Mouse (Mus musculus) embryonic fibroblast, embryonic 13.5 days (primary cell): ENCODE results near the gene Zfp653. TPM values are rescaled to one million over a fixed set of nuclear protein-coding genes. Genes with fewer than 3 reads are reported as not detected.
"Not testable (repeated sequence)": the region's sequence is repeated elsewhere in the genome, so short reads cannot be mapped to it uniquely, and the experiment has no call there.

Experiments used
- H3K27ac ChIP-seq: 2 replicates; pipeline ENCODE4 v1.5.1; 2012; ENCODE audit warnings: low read length, control low read depth, inconsistent platforms; ENCODE audit not compliant: insufficient read depth
- H3K4me1 ChIP-seq: 2 replicates; pipeline ENCODE4 v1.6.1; 2011; ENCODE audit warnings: low read length; ENCODE audit not compliant: control insufficient read depth, insufficient read depth
- H3K4me3 ChIP-seq: 2 replicates; pipeline ENCODE4 v1.5.1; 2011; ENCODE audit warnings: mild to moderate bottlenecking, control low read depth, low read length; ENCODE audit not compliant: insufficient read depth
- CTCF ChIP-seq: IDR thresholded peaks from 2 replicates; pipeline ENCODE4 v1.5.1; 2011; ENCODE audit warnings: mild to moderate bottlenecking, control low read depth, low read length, moderate library complexity, borderline replicate concordance; ENCODE audit not compliant: insufficient read depth
- POLR2A ChIP-seq: IDR thresholded peaks from 2 replicates; pipeline ENCODE4 v1.6.1; 2011; ENCODE audit warnings: low read depth, mild to moderate bottlenecking, control low read depth, low read length, moderate library complexity
- polyA plus RNA-seq: library from polyadenylated mRNA; stranded (reverse); fragments of >200 nt; gene quantifications from 2 replicates; pipeline ENCODE4 v1.2.4, GENCODE M21; 2011; ENCODE audit warnings: low read depth; ENCODE audit not compliant: missing spikeins, insufficient read length

The Zfp653 gene
- polyA plus RNA-seq, 1 experiment: 4.4 TPM

GRCm38 (mm10) chr9:22095854-22096307 lies 24.7 kb upstream of the Zfp653 start:
- peak; percentile 31; the same call in 1 of the 2 replicates for TF ChIP-seq POLR2A
- TF ChIP-seq CTCF: peak; percentile 78
- Histone ChIP-seq H3K27ac (peak overlapping the region; percentile 24; the same call in 1 of the 2 replicates), H3K4me1 (no peaks in the 10 kb centered on the region), H3K4me3 (peak overlapping the region; percentile 1; the same call in 1 of the 2 replicates)

GRCm38 (mm10) chr9:22092746-22093145 lies 21.6 kb upstream of the Zfp653 start:
- TF ChIP-seq CTCF: no peak
- no peak for TF ChIP-seq POLR2A
- Histone ChIP-seq H3K27ac (no peak overlapping the region), H3K4me3 (no peak overlapping the region), H3K4me1 (0 out of 2 replicates have a peak, but pooled peaks cover 2% of the 10 kb centered on the region)

- TF ChIP-seq POLR2A (no peak), CTCF (no peak)
- Histone ChIP-seq H3K27ac (peak overlapping the region; percentile 30; the same call in 1 of the 2 replicates), H3K4me1 (0 out of 2 replicates have a peak, but pooled peaks cover 5% of the 10 kb centered on the region), H3K4me3 (no peak overlapping the region)
Measured at GRCm38 (mm10) chr9:22089986-22090385, 18.8 kb upstream of the Zfp653 start.

GRCm38 (mm10) chr9:22089281-22089680 lies 18.1 kb upstream of the Zfp653 start:
- Histone ChIP-seq H3K4me3 (no peak overlapping the region), H3K27ac (peak overlapping the region; percentile 27; the same call in 1 of the 2 replicates), H3K4me1 (0 out of 2 replicates have a peak, but pooled peaks cover 5% of the 10 kb centered on the region)
- no peak for TF ChIP-seq POLR2A
- TF ChIP-seq CTCF: no peak

GRCm38 (mm10) chr9:22087034-22087618 lies 15.9 kb upstream of the Zfp653 start:
- TF ChIP-seq CTCF: no peak
- TF ChIP-seq POLR2A: no peak
- Histone ChIP-seq H3K4me3 (no peak overlapping the region), H3K4me1 (0 out of 2 replicates have a peak, but pooled peaks cover 5% of the 10 kb centered on the region), H3K27ac (peak overlapping the region; percentile 89)

- no peak; the same call in 1 of the 2 replicates for TF ChIP-seq POLR2A
- TF ChIP-seq CTCF: no peak
- Histone ChIP-seq H3K4me3 (peak overlapping the region; percentile 62), H3K27ac (peak overlapping the region; percentile 86), H3K4me1 (0 out of 2 replicates have a peak, but pooled peaks cover 5% of the 10 kb centered on the region)
Measured at GRCm38 (mm10) chr9:22086012-22086411, 14.8 kb upstream of the Zfp653 start.

GRCm38 (mm10) chr9:22085022-22085834 lies 14.1 kb upstream of the Zfp653 start, which contains the start of gene Ecsit:
Gene Ecsit, minus strand, starts transcription at chr9:22085438.
- Histone ChIP-seq H3K4me3 (peak within 1 kb of the TSS; percentile 72), H3K4me1 (0 out of 2 replicates have a peak, but pooled peaks cover 4% of the 10 kb centered on the region), H3K27ac (peak within 1 kb of the TSS; percentile 86)
- TF ChIP-seq CTCF (no peak), POLR2A (peak; percentile 72)

- H3K27ac ChIP-seq: no peak overlapping the region
- TF ChIP-seq CTCF: no peak
- TF ChIP-seq POLR2A: no peak
- 0 out of 2 replicates have a peak, but pooled peaks cover 4% of the 10 kb centered on the region for H3K4me1 ChIP-seq
- H3K4me3 ChIP-seq: peak overlapping the region; percentile 72
Measured at GRCm38 (mm10) chr9:22084667-22085021, 13.5 kb upstream of the Zfp653 start.

GRCm38 (mm10) chr9:22076223-22076622 lies 5.0 kb upstream of the Zfp653 start:
- H3K4me3 ChIP-seq: no peak overlapping the region
- H3K27ac ChIP-seq: no peak overlapping the region
- TF ChIP-seq POLR2A: no peak
- TF ChIP-seq CTCF: no peak
- H3K4me1 ChIP-seq: no peaks in the 10 kb centered on the region

GRCm38 (mm10) chr9:22075778-22076177 lies 4.6 kb upstream of the Zfp653 start:
- H3K4me3 ChIP-seq, H3K27ac ChIP-seq, H3K4me1 ChIP-seq: not testable (repeated sequence)

- no peak; the same call in 1 of the 2 replicates for TF ChIP-seq POLR2A
- TF ChIP-seq CTCF: no peak
- no peak overlapping the region for H3K4me3 ChIP-seq
- H3K27ac ChIP-seq: no peak overlapping the region
- no peaks in the 10 kb centered on the region for H3K4me1 ChIP-seq
Measured at GRCm38 (mm10) chr9:22072276-22072675, 1.1 kb upstream of the Zfp653 start.
